Mouse (Mus musculus) spleen, adult 18-20 months (tissue): ENCODE data around the gene Foxa3.
"Not testable (repeated sequence)": the region's sequence is repeated elsewhere in the genome, so short reads cannot be mapped to it uniquely, and the experiment has no call there.

Experiments
- DNase-seq, 2 experiments: peaks; one replicate each; pipeline ENCODE4 v3.0.0; 2022; ENCODE audit warnings: mixed read lengths in 2 of 2

Gene Foxa3

DNA sequence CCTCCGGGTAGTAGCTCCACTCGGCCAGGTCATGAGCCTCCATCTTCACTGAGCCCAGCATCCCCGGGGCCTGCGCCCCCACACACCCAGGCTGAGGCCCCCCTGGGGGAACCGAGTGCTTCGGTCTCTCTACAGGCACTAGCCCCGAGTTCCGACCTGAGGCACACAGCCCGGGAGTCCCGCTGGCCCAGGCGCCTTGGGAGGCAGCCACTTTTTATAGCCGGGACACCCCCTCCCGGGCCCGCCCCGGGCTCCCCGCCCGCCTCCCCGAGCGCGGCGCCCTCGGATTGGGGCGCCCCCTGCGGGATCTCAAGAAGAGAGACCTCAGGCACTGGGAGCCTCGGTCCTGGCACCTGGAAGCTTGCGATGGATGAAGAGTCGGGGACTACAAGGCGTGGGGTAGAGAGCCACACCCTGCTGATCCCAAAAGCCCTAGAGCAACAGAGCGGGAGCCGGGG is at the start of gene Foxa3:
Foxa3 (minus strand) TSS at position 182 of the 458 bp plus-strand sequence.
- DNase-seq = peak; percentile 40 to 51

DNA sequence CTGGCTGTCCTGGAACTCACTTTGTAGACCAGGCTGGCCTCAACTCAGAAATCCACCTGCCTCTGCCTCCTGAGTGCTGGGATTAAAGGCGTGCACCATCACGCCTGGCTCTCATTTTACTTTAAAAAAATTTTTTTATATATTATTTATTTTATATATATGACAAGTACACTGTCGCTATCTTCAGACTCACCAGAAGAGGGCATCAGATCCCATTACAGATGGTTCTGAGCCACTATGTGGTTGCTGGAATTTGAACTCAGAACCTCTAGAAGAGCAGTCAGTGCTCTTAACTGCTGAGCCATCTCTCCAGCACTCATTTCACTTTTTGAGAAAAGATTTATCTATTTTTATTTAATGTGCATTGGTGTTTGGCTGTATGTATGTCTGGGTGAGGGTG is 47.7 kb upstream of the Foxa3 start:
- not testable (repeated sequence) for DNase-seq

- DNase-seq = no peak
Measured at GRCm38 (mm10) chr7:19069500-19069899, 46.2 kb upstream of the Foxa3 start.

GRCm38 (mm10) chr7:19068707-19069106 is 45.4 kb upstream of the Foxa3 start:
- peak; percentile 51 to 82 for DNase-seq

DNA sequence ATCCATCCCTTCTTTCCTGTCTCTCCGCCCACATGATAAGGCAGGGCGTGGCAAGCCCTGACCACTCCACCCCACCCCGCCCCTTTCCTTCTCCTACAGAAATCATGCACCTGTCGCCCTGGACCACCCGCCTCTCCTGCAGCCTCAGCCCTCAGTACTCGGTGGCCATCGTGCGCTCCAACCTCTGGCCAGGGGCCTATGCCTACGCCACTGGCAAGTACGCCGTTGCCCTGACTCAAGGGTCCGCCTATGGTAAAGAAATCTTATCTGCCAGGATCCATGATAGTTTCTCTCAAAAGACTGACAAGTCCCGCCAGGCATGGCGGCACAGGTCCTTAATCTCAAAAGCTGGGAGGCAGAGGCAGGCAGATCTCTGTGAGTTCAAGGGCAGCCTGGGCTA is 44.6 kb upstream of the Foxa3 start:
- no peak for DNase-seq

- no peak for DNase-seq
Measured at GRCm38 (mm10) chr7:19067063-19067462, 43.7 kb upstream of the Foxa3 start.

GRCm38 (mm10) chr7:19065896-19066295 is 42.6 kb upstream of the Foxa3 start:
- DNase-seq = no peak

- DNase-seq = no peak
Measured at GRCm38 (mm10) chr7:19057405-19057804, 34.1 kb upstream of the Foxa3 start.

DNA sequence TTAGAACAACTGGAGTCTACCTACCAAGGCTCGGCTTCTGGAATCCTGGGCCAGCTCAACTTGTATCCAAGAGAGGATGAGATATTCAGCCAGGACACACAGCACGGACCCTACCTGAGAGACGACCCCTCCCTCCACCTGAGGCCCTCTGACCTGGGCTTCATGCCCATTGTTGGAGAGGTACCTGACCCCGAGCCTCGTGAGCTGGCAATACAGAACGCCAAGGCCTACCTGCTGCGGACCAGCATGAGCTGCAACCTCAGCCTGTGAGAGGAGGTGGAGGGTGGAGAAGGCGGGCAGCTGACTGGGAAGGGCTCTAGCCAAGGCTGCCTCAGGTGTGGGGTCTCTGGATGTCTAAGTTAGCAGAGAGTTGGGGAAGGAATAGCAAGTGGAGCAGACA is 31.8 kb upstream of the Foxa3 start:
- DNase-seq = no peak

GRCm38 (mm10) chr7:19054777-19055076 is 31.4 kb upstream of the Foxa3 start:
- DNase-seq = no peak

DNA sequence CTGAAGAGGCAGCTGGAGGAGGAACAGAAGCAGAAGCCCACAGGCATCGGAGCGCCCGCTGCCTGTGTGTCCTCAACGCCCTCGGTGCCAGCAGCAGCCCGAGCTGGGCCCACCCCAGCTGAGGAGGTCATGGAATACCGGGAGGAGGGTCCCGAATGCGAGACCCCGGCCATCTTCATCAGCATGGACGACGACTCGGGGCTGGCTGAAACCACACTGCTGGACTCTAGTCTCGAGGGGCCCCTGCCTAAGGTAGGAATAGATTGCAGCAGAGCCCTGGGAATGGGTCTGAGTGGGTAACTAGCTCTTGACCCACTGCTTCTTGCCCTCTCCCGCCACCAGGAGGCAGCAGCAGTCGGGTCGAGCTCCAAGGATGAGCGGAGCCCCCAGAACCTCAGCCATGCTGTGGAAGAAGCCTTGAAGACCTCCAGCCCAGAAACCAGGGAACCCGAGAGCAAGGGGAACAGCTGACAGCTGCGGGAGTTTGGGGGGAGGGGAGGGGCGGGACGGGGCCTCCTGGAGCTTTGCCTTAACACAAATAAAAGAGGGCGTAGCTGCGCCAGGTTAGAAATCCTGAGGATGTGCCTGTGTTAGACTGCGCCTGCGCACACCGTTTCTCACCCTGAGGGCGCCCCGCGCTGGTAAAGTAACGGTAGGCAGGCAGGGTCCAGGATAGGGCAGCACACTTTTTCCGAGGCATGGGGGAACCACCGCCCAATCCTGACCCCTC is 30.9 kb upstream of the Foxa3 start, which contains the start of gene Rsph6a:
Rsph6a (plus strand) TSS at position 644 of the 730 bp plus-strand sequence.
- DNase-seq = peak in 1 of 2 experiments; percentile 27

GRCm38 (mm10) chr7:19053136-19053532 is 29.8 kb upstream of the Foxa3 start:
- no peak for DNase-seq

- no peak for DNase-seq
Measured at GRCm38 (mm10) chr7:19052345-19053135, 29.2 kb upstream of the Foxa3 start.

DNA sequence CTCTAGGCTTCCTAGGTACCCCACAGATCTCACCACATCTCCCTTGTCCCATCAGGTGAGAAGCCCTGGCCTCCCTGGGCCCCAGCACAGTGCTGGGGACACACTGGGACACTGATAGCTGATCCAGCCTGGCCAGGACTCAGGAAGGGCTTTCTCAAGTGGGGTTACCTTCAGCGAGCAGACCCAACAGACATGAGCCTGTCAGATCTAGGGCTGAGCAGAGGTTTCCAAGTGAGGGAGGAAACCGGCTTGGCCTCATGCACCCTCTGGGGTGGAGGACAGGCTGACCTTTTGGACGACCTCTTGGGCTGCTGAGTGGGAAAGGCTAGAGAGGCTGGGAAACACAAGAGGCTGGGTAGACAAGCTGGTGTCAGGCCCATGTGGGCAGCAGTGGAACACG is 27.8 kb upstream of the Foxa3 start:
- DNase-seq = no peak

DNA sequence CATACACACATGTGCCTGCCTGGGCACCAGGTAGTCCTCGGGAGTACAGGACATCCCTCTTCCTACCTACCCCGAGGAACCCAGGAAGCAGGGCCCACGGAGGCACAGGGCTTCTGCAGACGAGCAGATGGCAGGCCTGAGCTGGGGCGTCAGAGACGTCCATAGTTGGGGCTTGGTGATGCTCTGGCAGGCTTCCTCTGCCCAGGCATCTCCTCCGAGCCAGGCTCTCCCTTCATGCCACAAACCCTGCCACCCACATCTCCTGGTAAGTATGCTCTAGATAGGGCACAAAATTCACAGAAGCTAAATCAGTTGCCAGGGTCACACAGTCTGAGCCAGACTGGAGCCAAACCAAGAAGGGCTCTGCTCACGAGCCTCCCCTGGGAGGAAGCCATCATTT is 26.8 kb upstream of the Foxa3 start:
- no peak for DNase-seq

GRCm38 (mm10) chr7:19049252-19049651 is 25.9 kb upstream of the Foxa3 start:
- no peak for DNase-seq

GRCm38 (mm10) chr7:19048006-19048527 is 24.7 kb upstream of the Foxa3 start:
- DNase-seq = no peak

DNA sequence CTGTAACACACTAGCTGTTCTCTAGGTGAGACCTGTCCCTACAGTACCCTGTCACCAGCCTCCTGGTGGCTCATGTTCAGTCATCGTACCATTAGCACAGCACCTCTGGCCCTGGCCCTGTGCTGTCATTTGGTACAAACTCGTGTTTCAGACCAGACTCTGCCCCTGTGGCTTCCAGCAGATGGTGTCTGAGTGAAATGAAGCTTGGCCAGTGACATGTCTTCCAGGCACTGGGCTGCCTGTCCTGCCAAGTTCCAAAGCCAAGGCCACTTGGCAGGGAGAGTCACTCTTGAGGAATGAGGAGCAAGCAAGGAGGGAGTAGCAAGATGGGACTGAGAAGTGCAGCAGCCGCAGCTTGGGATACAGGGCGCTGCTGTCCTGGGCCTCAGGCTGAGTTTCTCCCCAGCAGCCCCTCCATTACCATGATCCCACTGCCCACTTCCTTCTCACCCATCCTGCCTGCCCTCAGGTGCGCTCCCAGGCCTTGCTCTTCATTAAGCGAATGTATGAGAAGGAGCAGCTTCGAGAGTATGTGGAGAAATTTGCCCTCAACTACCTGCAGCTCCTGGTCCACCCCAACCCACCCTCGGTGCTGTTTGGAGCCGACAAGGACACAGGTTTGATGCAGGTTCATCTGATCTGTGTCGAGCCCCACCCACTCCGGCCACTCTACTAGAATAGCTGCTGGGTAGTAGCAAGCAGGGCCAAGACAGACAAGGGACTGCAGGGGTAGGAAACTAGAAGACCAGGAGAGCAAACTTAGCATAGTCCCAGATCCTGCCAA is 23.1 kb upstream of the Foxa3 start:
- DNase-seq = no peak

GRCm38 (mm10) chr7:19044616-19045015 is 21.3 kb upstream of the Foxa3 start:
- DNase-seq = no peak

DNA sequence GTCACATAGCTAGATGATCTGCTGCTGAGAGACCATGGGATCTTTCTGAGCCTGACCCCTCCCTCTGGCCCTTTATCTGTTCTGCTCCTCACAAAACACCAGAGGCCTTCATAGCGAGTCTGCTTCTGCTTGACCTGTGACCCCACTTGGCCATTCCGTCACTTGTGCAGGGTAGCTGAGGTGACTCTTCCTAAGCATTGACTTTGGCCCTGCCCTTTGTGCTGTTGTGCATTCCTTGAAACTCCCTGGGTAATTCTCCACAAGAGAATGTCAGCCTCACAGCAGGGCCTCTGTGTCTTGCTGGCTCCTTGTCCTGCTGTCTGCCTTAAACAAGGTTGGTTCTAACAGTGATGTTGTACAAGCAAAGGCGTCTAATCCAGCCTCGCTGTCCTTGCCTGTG is 8.3 kb upstream of the Foxa3 start:
- no peak for DNase-seq

DNA sequence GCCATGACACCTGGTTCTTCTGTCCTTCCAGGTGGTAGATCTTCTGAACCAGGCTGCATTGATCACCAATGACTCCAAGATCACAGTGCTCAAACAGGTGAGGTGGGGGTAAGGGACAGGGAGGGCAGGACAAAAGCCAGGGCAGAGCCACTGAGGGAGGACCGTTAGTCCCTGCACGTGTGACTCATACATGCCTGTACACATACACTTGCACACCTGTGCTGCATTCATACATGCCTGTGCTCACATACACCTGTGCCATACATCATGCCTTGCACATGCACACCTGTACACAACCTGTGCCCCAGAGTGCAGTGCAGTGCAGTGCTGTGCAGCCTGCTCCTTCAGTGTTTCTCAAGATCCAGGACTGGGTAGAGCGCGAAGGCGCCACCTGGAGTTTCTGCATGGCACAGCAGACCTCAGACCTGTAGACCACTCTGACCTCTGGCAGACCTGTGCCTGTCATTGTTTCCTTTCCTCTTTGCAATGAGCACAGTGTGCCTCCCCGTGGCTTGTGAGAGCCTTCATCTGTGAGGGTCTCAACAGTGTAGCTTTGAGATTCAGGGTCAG is 5.8 kb upstream of the Foxa3 start:
- DNase-seq = peak in 1 of 2 experiments; percentile 63

DNA sequence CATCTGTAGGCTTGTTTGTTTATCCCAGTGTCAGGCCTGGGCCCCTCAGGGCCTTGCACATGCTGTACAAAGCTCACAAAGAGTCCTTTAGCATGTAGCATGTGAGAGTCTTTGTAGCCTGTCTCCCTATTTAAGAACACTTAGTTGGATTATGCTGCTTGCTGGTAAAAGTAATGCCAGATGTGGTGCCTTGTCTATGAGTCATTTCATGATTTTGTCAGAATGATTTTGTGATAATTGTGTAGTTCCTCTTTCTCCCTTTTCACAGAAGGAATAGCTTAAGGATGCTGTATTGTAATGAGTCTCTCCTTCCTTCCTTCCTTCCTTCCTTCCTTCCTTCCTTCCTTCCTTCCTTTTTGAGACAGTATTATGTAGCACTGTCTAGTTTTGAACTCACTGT is 4.7 kb upstream of the Foxa3 start:
- DNase-seq = no peak
